Mouse (Mus musculus): ENCODE measurements at regions not wholly inside any gene's neighbourhood (a gene's known extent, or its start where the extent isn't known, plus 50 kb on each side); places are given as distances from the start of the nearest gene placed in this dataset.

DNA sequence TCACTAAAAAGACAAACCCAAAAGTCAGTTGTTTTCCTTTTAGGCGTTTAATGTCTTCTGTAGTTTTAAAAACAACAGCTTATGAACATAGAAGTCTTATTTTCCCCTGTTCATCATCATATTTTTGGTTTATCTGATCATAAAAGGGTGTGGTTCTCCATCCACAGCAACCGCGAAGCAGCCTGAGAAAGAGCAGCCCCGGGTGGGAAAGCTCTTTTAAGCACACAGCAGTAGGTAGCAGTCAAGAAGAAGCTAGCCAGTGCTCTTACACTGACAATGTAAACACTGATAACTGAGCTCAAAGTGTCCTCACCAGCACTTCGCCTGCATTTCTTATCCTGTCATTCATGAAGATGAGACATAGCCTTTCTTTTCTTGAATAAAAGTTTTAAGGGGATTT, 86.0 kb upstream of the S1pr1 start:
- DNase-seq (ENCODE audit: low spot score) (no peak), ATAC-seq (ENCODE audit: insufficient read depth, low read depth) (no peak)
- H3K36me3 ChIP-seq (replicated peaks; ENCODE audit: control insufficient read depth, insufficient read depth, low read length): no peaks in the 10 kb centered on the region
- 0 out of 2 replicates have a peak, but pooled peaks cover 4% of the 10 kb centered on the region for H3K4me1 ChIP-seq (ENCODE audit: control insufficient read depth, insufficient read depth)
- no peak overlapping the region for H3K9ac ChIP-seq (replicated peaks; ENCODE audit: low read depth, low read length)
- 38% methylated on average over 5 of the region's 5 CpGs for WGBS
- H3K4me3 ChIP-seq (ENCODE audit: low read depth, low read length): no peak overlapping the region
- no peaks in the 10 kb centered on the region for H3K9me3 ChIP-seq (replicated peaks; ENCODE audit: control insufficient read depth, low read length)
- TF ChIP-seq EP300 (IDR thresholded peaks at IDR 0.05; ENCODE audit: low read depth): no peak
- no peak for TF ChIP-seq CTCF (IDR thresholded peaks at IDR 0.05; ENCODE audit: low read depth)
- no peak overlapping the region for H3K27ac ChIP-seq (ENCODE audit: low read depth)
- H3K4me2 ChIP-seq (ENCODE audit: low read depth, low read length): no peak overlapping the region
- H3K27me3 ChIP-seq (ENCODE audit: control insufficient read depth, insufficient read depth, low read length): no peaks in the 10 kb centered on the region

DNA sequence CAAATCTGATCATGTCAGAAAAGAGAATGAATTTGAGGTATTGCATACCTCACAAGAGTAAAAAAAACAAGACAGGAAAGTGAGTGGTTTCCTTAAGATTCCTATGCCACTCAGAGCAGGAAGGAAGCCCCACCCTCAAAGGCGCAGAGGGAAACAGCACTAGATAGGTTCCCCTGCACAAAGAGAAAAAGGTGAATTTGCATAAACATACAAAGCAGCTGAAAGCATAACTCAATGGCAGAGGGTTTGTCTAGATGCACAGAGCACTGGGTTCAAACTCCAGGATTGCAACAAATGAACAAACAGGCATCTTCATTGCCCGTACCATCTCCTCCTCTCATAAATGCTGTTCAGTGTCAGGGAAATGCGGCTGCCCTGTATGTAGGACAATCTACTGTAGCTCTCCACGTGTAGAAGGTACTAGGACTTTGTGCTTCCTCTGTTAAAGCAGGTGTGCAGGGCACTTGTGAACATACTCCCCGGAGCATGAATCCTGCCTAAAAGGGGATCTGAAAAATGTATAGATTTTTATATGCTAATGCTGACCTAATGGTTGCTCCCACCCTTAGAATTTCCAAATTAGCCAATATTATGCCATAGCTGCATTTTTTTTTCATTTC, 85.9 kb upstream of the Dph5 start:
- ATAC-seq (ENCODE audit: insufficient read depth, low read depth) (no peak), DNase-seq (ENCODE audit: low spot score) (no peak)
- 0 out of 2 replicates have a peak, but pooled peaks have one; percentile 21 for TF ChIP-seq EP300 (IDR thresholded peaks at IDR 0.05; ENCODE audit: low read depth)
- no peak for TF ChIP-seq CTCF (IDR thresholded peaks at IDR 0.05; ENCODE audit: low read depth)
- H3K9ac ChIP-seq (replicated peaks; ENCODE audit: low read depth, low read length): no peak overlapping the region
- 67% methylated on average over 5 of the region's 5 CpGs for WGBS
- no peak overlapping the region for H3K4me3 ChIP-seq (ENCODE audit: low read depth, low read length)
- no peaks in the 10 kb centered on the region for H3K36me3 ChIP-seq (replicated peaks; ENCODE audit: control insufficient read depth, insufficient read depth, low read length)
- H3K27ac ChIP-seq (ENCODE audit: low read depth): no peak overlapping the region
- no peak overlapping the region for H3K4me2 ChIP-seq (ENCODE audit: low read depth, low read length)
- no peaks in the 10 kb centered on the region for H3K9me3 ChIP-seq (replicated peaks; ENCODE audit: control insufficient read depth, low read length)
- H3K27me3 ChIP-seq (ENCODE audit: control insufficient read depth, insufficient read depth, low read length): no peaks in the 10 kb centered on the region
- 0 out of 2 replicates have a peak, but pooled peaks cover 4% of the 10 kb centered on the region for H3K4me1 ChIP-seq (ENCODE audit: control insufficient read depth, insufficient read depth)

DNA sequence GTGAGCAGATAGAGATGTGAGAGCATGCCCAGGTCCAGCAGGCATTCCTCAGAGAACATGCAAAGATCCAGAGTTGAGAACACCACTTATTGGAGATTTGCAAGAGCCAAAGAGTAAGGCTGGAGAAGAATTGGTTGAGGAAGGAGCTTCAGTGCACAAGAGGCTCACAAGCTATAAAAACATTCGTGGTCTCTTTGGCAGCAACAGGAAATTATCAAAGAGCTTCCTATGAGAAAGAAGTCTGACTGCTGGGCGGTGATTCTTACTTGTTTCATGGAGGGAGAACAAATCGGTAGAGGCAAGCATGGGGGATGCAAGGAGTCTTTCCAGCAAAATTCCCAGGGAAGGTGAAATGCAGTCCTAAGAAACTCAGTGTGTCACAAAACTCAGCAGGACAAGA, 83.0 kb upstream of the Dph5 start:
- H3K9me3 ChIP-seq (replicated peaks; ENCODE audit: control insufficient read depth, low read length): no peaks in the 10 kb centered on the region
- no peaks in the 10 kb centered on the region for H3K36me3 ChIP-seq (replicated peaks; ENCODE audit: control insufficient read depth, insufficient read depth, low read length)
- H3K27ac ChIP-seq (ENCODE audit: low read depth): no peak overlapping the region
- 0 out of 2 replicates have a peak, but pooled peaks cover 4% of the 10 kb centered on the region for H3K4me1 ChIP-seq (ENCODE audit: control insufficient read depth, insufficient read depth)
- no peak for TF ChIP-seq CTCF (IDR thresholded peaks at IDR 0.05; ENCODE audit: low read depth)
- no peak for TF ChIP-seq EP300 (IDR thresholded peaks at IDR 0.05; ENCODE audit: low read depth)
- H3K4me2 ChIP-seq (ENCODE audit: low read depth, low read length): no peak overlapping the region
- H3K4me3 ChIP-seq (ENCODE audit: low read depth, low read length): no peak overlapping the region
- H3K9ac ChIP-seq (replicated peaks; ENCODE audit: low read depth, low read length): no peak overlapping the region
- DNase-seq (ENCODE audit: low spot score): no peak
- WGBS: 57% methylated on average over 3 of the region's 3 CpGs
- no peaks in the 10 kb centered on the region for H3K27me3 ChIP-seq (ENCODE audit: control insufficient read depth, insufficient read depth, low read length)
- no peak for ATAC-seq (ENCODE audit: insufficient read depth, low read depth)

DNA sequence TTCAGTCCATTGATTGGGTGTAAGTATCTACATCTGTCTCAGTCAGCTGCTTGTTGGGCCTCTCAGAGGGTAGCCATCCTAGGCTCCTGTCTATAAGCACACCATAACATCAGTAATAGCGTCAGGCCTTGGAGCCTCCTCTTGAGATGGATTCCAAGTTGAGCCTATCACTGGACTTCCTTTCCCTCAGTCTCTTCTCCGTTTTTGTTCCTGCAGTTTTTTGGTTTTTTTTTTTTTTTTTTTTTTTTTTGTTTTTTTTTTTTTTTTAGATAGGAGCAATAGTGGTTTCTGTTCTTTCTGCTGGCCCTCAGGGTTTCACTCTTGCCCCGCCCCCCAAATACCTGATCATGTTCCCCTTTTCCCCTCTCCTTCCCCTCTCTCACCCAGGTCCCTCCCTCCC, 80.6 kb upstream of the Dph5 start:
- ATAC-seq (ENCODE audit: insufficient read depth, low read depth) (no peak), DNase-seq (ENCODE audit: low spot score) (no peak)
- H3K4me2 ChIP-seq (ENCODE audit: low read depth, low read length): no peak overlapping the region
- no peak overlapping the region for H3K9ac ChIP-seq (replicated peaks; ENCODE audit: low read depth, low read length)
- 58% methylated on average over 3 of the region's 3 CpGs for WGBS
- H3K4me1 ChIP-seq (ENCODE audit: control insufficient read depth, insufficient read depth): no peaks in the 10 kb centered on the region
- no peaks in the 10 kb centered on the region for H3K27me3 ChIP-seq (ENCODE audit: control insufficient read depth, insufficient read depth, low read length)
- no peak for TF ChIP-seq CTCF (IDR thresholded peaks at IDR 0.05; ENCODE audit: low read depth)
- TF ChIP-seq EP300 (IDR thresholded peaks at IDR 0.05; ENCODE audit: low read depth): no peak
- no peak overlapping the region for H3K4me3 ChIP-seq (ENCODE audit: low read depth, low read length)
- no peaks in the 10 kb centered on the region for H3K36me3 ChIP-seq (replicated peaks; ENCODE audit: control insufficient read depth, insufficient read depth, low read length)
- no peaks in the 10 kb centered on the region for H3K9me3 ChIP-seq (replicated peaks; ENCODE audit: control insufficient read depth, low read length)
- H3K27ac ChIP-seq (ENCODE audit: low read depth): no peak overlapping the region

DNA sequence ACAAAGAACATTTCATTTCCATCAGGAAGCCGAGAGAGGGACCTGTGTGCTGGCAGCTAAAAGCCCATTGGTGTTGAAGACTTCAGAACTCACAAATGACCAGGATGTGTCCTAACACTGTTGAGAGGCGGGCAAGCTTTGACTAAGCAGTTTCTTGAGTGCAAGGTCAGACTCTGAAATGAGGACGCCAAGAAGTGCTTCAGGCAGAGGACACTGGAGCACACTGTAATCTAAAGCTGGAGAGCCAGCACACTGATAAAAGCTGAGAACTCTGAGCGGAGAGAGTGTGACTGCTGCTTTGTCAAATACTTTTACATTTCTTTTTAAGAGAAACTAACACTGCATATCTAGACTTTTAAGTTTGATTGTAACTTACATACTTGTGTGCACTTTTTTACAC, 72.5 kb upstream of the Dph5 start:
- TF ChIP-seq CTCF (IDR thresholded peaks at IDR 0.05; ENCODE audit: low read depth) (no peak), EP300 (IDR thresholded peaks at IDR 0.05; ENCODE audit: low read depth) (no peak)
- Histone ChIP-seq H3K27me3 (ENCODE audit: control insufficient read depth, insufficient read depth, low read length) (no peaks in the 10 kb centered on the region), H3K4me3 (ENCODE audit: low read depth, low read length) (no peak overlapping the region), H3K4me2 (ENCODE audit: low read depth, low read length) (peak overlapping the region; percentile 39; the same call in 1 of the 2 replicates), H3K9me3 (replicated peaks; ENCODE audit: control insufficient read depth, low read length) (no peaks in the 10 kb centered on the region), H3K9ac (replicated peaks; ENCODE audit: low read depth, low read length) (peak overlapping the region; percentile 30; the same call in 1 of the 2 replicates), H3K4me1 (ENCODE audit: control insufficient read depth, insufficient read depth) (peaks cover 42% of the 10 kb centered on the region), H3K27ac (ENCODE audit: low read depth) (peak overlapping the region; percentile 94), H3K36me3 (replicated peaks; ENCODE audit: control insufficient read depth, insufficient read depth, low read length) (no peaks in the 10 kb centered on the region)
- ATAC-seq (ENCODE audit: insufficient read depth, low read depth) (peak; percentile 73), DNase-seq (ENCODE audit: low spot score) (peak; percentile 88)
- 4% methylated on average over 4 of the region's 4 CpGs for WGBS

All from heart, postnatal 0 days (tissue).